Mouse (Mus musculus): ENCODE data around the gene Mcf2.

The Mcf2 gene

GRCm38 (mm10) chrX:60178744-60179458 lies at the start of gene Mcf2:
Mcf2 (minus strand) TSS chrX:60179089.
- DNase-seq (ENCODE audit: low spot score), result peak; percentile 59

DNA sequence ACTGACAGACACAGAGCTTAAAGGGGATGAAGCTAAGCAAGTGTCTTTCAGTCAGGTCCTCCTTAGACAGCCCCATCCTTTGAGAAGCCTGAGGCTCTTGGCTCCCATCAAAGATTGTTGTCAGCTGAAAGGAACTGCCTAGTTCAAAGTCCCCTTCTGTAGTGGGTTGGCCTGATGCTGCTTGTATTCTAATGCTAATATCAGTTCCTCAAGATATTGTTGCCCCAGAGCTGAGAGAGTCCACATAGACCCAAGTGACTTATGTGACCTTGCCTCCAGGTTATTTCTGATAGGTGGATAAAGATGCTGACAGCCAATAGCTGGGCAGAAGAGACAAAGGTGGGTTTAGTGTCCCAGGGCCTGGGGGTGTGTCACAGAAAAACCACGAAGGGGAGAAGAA lies 8.8 kb upstream of the Mcf2 start:
- no peak for DNase-seq (ENCODE audit: low spot score)

DNA sequence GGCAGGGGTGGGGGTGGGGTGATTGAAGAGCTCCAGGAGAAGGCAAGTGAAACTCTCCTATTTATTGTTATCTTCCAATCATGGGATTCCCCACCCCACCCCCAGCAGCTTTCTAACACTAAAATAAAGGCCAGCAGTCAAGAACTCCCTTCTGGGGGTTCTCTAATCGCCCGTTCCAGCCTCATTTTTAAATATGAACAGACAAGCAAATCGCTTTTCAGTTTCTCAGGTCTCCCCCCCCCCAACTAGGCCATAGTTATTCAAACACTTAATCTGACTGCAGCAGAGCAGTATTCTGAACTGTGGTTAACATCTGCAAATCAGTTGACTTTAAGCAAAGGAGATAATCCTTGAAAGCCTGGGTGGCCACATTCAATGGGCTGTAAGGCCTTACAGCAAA lies 3.7 kb upstream of the Mcf2 start:
- no peak for DNase-seq (ENCODE audit: low spot score)

- DNase-seq (ENCODE audit: low spot score), result peak; percentile 3
Measured at GRCm38 (mm10) chrX:60178025-60178743, 705 bp downstream of the Mcf2 start.

DNA sequence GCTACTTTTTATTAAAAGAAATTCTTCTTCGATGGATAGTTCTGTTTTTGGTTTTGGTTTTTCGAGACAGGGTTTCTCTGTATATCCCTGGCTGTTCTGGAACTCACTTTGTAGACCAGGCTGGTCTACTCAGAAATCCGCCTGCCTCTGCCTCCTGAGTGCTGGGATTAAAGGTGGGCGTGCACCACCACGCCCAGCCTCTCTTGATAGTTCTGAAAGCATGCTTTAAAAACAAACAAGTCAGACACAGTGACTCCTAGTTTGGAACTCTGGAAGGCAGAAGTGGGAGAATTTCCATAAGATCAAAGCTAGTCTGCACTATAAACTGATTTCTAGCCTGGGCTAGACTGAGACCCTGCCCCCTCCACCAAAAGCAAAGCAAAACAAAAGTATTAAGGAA lies 8.8 kb downstream of the Mcf2 start:
- no peak for DNase-seq (ENCODE audit: low spot score)

- no peak for DNase-seq (ENCODE audit: low spot score)
Measured at GRCm38 (mm10) chrX:60169511-60169910, 9.4 kb downstream of the Mcf2 start.

DNA sequence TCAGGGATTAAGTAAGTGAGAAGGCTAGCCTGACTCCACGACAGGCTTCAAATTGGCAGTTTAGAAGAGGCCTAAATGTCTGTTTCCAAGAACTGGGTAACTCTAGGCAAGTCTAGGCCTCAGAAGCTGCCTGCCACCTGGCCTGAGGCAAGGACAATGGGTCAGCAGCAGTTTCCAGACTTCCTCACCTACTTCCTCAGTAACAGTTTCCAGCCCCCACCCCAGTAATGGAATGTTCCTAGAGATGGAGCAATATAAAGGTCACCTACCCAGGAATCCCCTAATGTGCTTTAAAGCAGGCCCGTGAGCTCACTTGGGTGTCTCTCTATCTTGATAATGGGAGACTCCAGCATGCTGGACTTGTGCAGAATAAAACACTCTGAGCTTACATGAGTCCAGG lies 10.1 kb downstream of the Mcf2 start:
- DNase-seq (ENCODE audit: low spot score), result no peak

- no peak for DNase-seq (ENCODE audit: low spot score)
Measured at GRCm38 (mm10) chrX:60147268-60147974, 31.5 kb downstream of the Mcf2 start.

DNA sequence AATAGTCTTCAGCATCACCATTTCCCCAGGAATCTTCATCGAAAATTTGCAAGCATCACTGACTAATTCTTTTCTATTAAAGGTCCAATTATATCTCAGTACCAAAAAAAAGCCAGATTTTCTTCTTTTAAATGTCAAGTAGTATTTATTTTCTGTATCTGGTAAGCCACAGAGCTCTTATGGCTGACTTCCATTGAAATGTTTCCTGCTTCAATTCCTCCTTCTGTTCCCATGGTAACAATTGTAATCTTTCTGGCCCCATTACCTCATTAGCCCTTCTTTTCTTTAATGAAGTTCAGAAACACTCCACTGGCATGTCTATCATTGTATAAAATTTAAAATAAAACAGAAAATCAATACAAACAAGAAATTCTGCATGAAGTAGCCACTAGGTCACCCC lies 103.5 kb downstream of the Mcf2 start:
- DNase-seq (ENCODE audit: low spot score), result no peak

- DNase-seq (ENCODE audit: low spot score), result no peak
Measured at GRCm38 (mm10) chrX:60055185-60055584, 123.7 kb downstream of the Mcf2 start.

- no peak for DNase-seq (ENCODE audit: low spot score)
Measured at GRCm38 (mm10) chrX:60054745-60055144, 124.1 kb downstream of the Mcf2 start.

DNA sequence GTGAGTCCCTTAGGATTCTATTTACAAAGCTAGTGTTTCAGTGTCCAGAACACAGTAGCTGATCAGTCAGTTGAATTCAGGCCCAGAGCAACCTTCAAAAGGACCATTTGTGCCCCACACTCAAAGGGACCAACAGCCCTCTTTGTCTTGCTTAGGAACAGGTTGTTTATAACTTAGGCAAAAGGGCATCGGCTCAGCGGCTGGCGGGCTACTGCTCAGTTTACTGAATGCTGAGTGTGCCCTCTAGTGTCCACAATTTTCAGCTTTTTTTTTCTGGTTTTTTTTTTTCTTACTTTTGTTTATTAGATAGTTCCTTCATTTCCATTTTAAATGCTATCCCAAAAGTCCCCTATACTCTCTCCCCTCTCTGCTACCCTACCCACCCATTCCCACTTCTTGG lies 152.2 kb downstream of the Mcf2 start:
- DNase-seq (ENCODE audit: low spot score), result no peak

DNA sequence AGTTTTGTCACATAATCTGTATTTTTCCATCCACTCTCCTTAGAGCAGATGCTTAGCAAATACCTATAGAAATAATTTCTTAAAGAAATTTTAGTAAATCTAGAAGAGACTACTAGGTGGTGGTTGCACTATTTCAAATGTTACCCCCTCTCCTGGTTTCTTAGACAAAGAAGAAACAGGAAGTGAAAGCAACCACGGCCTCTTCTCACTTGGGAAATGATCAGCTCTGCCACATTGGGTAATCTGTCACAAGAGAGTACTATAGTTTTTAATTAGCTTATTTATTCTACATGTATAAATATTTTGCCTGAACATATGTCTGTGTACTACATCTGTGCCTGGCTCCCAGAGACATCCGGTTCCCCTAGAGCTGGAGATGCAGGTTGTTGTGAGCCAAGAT lies 157.3 kb downstream of the Mcf2 start:
- no peak for DNase-seq (ENCODE audit: low spot score)

DNA sequence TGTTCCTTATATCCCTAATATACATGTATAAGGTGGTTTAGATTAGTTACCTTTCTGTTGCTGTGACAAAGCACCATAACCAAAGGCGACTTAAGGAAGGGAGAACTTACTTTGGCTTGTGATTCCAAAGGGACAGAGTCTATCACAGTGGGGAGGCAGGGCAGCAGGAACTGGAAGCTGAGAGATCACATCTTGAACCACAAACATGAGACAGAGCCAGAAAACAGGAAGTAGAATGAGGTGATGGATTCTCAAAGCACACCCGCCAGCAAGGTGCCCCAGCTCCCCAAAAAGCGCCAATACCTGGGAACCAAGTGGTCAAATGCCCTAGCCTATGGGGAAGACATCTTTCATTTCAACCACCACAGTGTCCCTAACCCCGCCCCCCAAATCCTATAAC lies 157.9 kb downstream of the Mcf2 start:
- DNase-seq (ENCODE audit: low spot score), result no peak

DNA sequence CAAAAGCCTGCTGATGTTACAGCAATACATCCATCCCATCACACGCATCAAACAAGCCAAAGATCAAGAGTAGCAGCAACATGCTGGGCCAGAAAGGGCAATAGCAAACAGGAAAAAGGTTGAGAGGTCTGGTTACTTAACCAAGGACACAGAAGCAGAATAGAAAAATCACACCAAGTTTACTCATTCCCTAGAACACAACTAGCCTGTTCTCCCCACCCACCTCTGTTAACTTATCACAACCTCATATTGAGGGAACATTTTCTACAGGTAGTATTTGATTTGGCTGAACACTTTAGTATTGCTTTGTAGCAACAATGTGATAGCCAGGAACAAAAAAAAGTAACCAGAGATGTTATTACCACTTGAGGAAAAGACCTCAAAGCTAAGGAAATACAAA lies 164.3 kb downstream of the Mcf2 start:
- no peak for DNase-seq (ENCODE audit: low spot score)

GRCm38 (mm10) chrX:60013084-60013676 lies 165.7 kb downstream of the Mcf2 start:
- no peak for DNase-seq (ENCODE audit: low spot score)
